Comparison of ENCODE assay signal across 8 mouse cellular contexts in genomic region chr10:80756099-80756498, GRCm38 (mm10). TPM values are rescaled to one million over a fixed set of nuclear protein-coding genes. Genes with fewer than 3 reads are reported as not detected.
A peak's percentile ranks its signal among the peaks of the same experiment; 100 is the strongest.
DNase-seq lines count a peak whose midpoint lies in the region; ATAC-seq and TF ChIP-seq lines count a peak whose summit lies in the region.

No protein-coding gene starts in this region.

- TF ChIP-seq POLR2A in ES-Bruce4 (IDR thresholded peaks at IDR 0.05; ENCODE audit: insufficient read depth, low read length), result no peak

- TF ChIP-seq CTCF in ES-Bruce4 (IDR thresholded peaks at IDR 0.05; ENCODE audit: low read depth, low read length), result no peak
- peak; percentile 19; the same call in 1 of the 2 replicates for TF ChIP-seq CTCF in heart, postnatal 0 days (IDR thresholded peaks at IDR 0.05; ENCODE audit: low read depth)

- H3K9ac ChIP-seq in ES-Bruce4 (ENCODE audit: low read depth, poor library complexity, severe bottlenecking), result peak overlapping the region; percentile 98
- H3K9ac ChIP-seq in heart, postnatal 0 days (replicated peaks; ENCODE audit: low read depth, low read length), result peak overlapping the region; percentile 97
- peak overlapping the region; percentile 94 for H3K9ac ChIP-seq in liver, embryonic 16.5 days (ENCODE audit: low read depth, low read length)

- no peak overlapping the region for H3K27ac ChIP-seq in ES-Bruce4 (ENCODE audit: insufficient read depth, low read length)
- H3K27ac ChIP-seq in heart, postnatal 0 days (ENCODE audit: low read depth), result peak overlapping the region; percentile 87
- peak overlapping the region; percentile 17 for H3K27ac ChIP-seq in liver, embryonic 16.5 days (ENCODE audit: low read length)

- no peaks in the 10 kb centered on the region for H3K27me3 ChIP-seq in ES-Bruce4 (ENCODE audit: control insufficient read depth, insufficient read depth, low read length, poor library complexity, severe bottlenecking)
- no peaks in the 10 kb centered on the region for H3K27me3 ChIP-seq in heart, postnatal 0 days (ENCODE audit: control insufficient read depth, insufficient read depth, low read length)
- no peaks in the 10 kb centered on the region for H3K27me3 ChIP-seq in liver, embryonic 16.5 days (ENCODE audit: control insufficient read depth, insufficient read depth, low read depth, low read length)

- WGBS in heart, postnatal 0 days, result 6% methylated on average over 3 of the region's 3 CpGs
- 28% methylated on average over 3 of the region's 3 CpGs for WGBS in liver, embryonic 16.5 days (ENCODE audit: insufficient replicate concordance)

- no peak for ATAC-seq in heart, postnatal 0 days (ENCODE audit: insufficient read depth, low read depth)
- no peak for ATAC-seq in liver, embryonic 16.5 days (ENCODE audit: low read depth)

- peak overlapping the region; percentile 89 for H3K4me3 ChIP-seq in ES-Bruce4 (ENCODE audit: low read depth, low read length)
- peak overlapping the region; percentile 96 for H3K4me3 ChIP-seq in heart, postnatal 0 days (ENCODE audit: low read depth, low read length)
- H3K4me3 ChIP-seq in liver, embryonic 16.5 days (ENCODE audit: low read depth, low read length), result peak overlapping the region; percentile 97

- DNase-seq in embryo, embryonic 10 days (ENCODE audit: low spot score), result peak; percentile 17
- no peak for DNase-seq in embryo, embryonic 10.5 days (ENCODE audit: low spot score)
- no peak for DNase-seq in heart, postnatal 0 days (ENCODE audit: low spot score)
- DNase-seq in frontal cortex, postnatal 10 days (ENCODE audit: low spot score in 2 of 2), result no peak
- DNase-seq in frontal cortex, adult 2 months (ENCODE audit: extremely low spot score in 1 of 2, low spot score in 1 of 2), result no peak
- DNase-seq in thymus, adult 18-20 months, result no peak

- TF ChIP-seq EP300 in ES-Bruce4 (IDR thresholded peaks at IDR 0.05; ENCODE audit: insufficient read depth, low read depth, low read length), result no peak
- no peak for TF ChIP-seq EP300 in heart, postnatal 0 days (IDR thresholded peaks at IDR 0.05; ENCODE audit: low read depth)

- peak overlapping the region; percentile 93 for H3K4me2 ChIP-seq in heart, postnatal 0 days (ENCODE audit: low read depth, low read length)
- peak overlapping the region; percentile 76 for H3K4me2 ChIP-seq in liver, embryonic 16.5 days (ENCODE audit: low read depth, low read length)

- H3K4me1 ChIP-seq in ES-Bruce4 (ENCODE audit: control insufficient read depth, insufficient read depth, low read length), result no peaks in the 10 kb centered on the region
- peaks cover 57% of the 10 kb centered on the region for H3K4me1 ChIP-seq in heart, postnatal 0 days (ENCODE audit: control insufficient read depth, insufficient read depth)
- H3K4me1 ChIP-seq in liver, embryonic 16.5 days (ENCODE audit: control insufficient read depth, low read depth, low read length), result peaks cover 62% of the 10 kb centered on the region

- no peaks in the 10 kb centered on the region for H3K9me3 ChIP-seq in ES-Bruce4 (replicated peaks; ENCODE audit: control insufficient read depth, insufficient read depth, low read length, poor library complexity, severe bottlenecking)
- H3K9me3 ChIP-seq in heart, postnatal 0 days (replicated peaks; ENCODE audit: control insufficient read depth, low read length), result no peaks in the 10 kb centered on the region
- no peaks in the 10 kb centered on the region for H3K9me3 ChIP-seq in liver, embryonic 16.5 days (replicated peaks; ENCODE audit: control insufficient read depth, low read length)

- no peaks in the 10 kb centered on the region for H3K36me3 ChIP-seq in ES-Bruce4 (ENCODE audit: control insufficient read depth, insufficient read depth, low read length, poor library complexity, severe bottlenecking)
- H3K36me3 ChIP-seq in heart, postnatal 0 days (replicated peaks; ENCODE audit: control insufficient read depth, insufficient read depth, low read length), result no peaks in the 10 kb centered on the region
- no peaks in the 10 kb centered on the region for H3K36me3 ChIP-seq in liver, embryonic 16.5 days (ENCODE audit: control insufficient read depth, insufficient read depth)

RNA-seq across cellular contexts. Expression of gene Dot1l, which starts 1.1 kb away (rescaled TPM):
- polyA plus RNA-seq in ES-Bruce4 (2011; ENCODE audit: insufficient read depth, insufficient read length, low read depth, missing spikeins), result 42.6 and 48.3 TPM in 2 replicates
- total RNA-seq in heart, postnatal 0 days (2014; rRNA removed; ENCODE audit: low replicate concordance), result 19.4 and 32.8 TPM in 2 replicates
- polyA plus RNA-seq in heart, postnatal 0 days (2015; fragmentation: Nextera tagmentation; extraction: Ambion mirVana), result 13.1 and 14.0 TPM in 2 replicates
- 6.0 and 7.5 TPM in 2 replicates for polyA plus RNA-seq in liver, embryonic 16.5 days (2015; fragmentation: Nextera tagmentation; extraction: Ambion mirVana)
- polyA plus RNA-seq in frontal cortex, adult 2 months (2012; rRNA removed), result 74.8 and 79.5 TPM in 2 replicates

RNA-seq across cellular contexts. Expression of gene Ap3d1, which starts 14.0 kb away (rescaled TPM):
- polyA plus RNA-seq in ES-Bruce4 (2011; ENCODE audit: insufficient read depth, insufficient read length, low read depth, missing spikeins), result 53.8 and 55.2 TPM in 2 replicates
- 72.7 and 77.9 TPM in 2 replicates for total RNA-seq in heart, postnatal 0 days (2014; rRNA removed; ENCODE audit: low replicate concordance)
- polyA plus RNA-seq in heart, postnatal 0 days (2015; fragmentation: Nextera tagmentation; extraction: Ambion mirVana), result 31.6 and 34.3 TPM in 2 replicates
- polyA plus RNA-seq in liver, embryonic 16.5 days (2015; fragmentation: Nextera tagmentation; extraction: Ambion mirVana), result 20.9 and 21.2 TPM in 2 replicates
- 161 and 170 TPM in 2 replicates for polyA plus RNA-seq in frontal cortex, adult 2 months (2012; rRNA removed)

RNA-seq across cellular contexts. Expression of gene Sf3a2, which starts 41.9 kb away (rescaled TPM):
- 90.1 and 100 TPM in 2 replicates for polyA plus RNA-seq in ES-Bruce4 (2011; ENCODE audit: insufficient read depth, insufficient read length, low read depth, missing spikeins)
- total RNA-seq in heart, postnatal 0 days (2014; rRNA removed; ENCODE audit: low replicate concordance), result 8.8 and 12.7 TPM in 2 replicates
- polyA plus RNA-seq in heart, postnatal 0 days (2015; fragmentation: Nextera tagmentation; extraction: Ambion mirVana), result 25.2 and 26.0 TPM in 2 replicates
- polyA plus RNA-seq in liver, embryonic 16.5 days (2015; fragmentation: Nextera tagmentation; extraction: Ambion mirVana), result 23.4 and 30.1 TPM in 2 replicates
- polyA plus RNA-seq in frontal cortex, adult 2 months (2012; rRNA removed), result 42.2 and 50.7 TPM in 2 replicates

RNA-seq across cellular contexts. Expression of gene Plekhj1, which starts 42.3 kb away (rescaled TPM):
- 73.5 and 81.6 TPM in 2 replicates for polyA plus RNA-seq in ES-Bruce4 (2011; ENCODE audit: insufficient read depth, insufficient read length, low read depth, missing spikeins)
- total RNA-seq in heart, postnatal 0 days (2014; rRNA removed; ENCODE audit: low replicate concordance), result 29.3 and 50.6 TPM in 2 replicates
- 41.8 and 44.4 TPM in 2 replicates for polyA plus RNA-seq in heart, postnatal 0 days (2015; fragmentation: Nextera tagmentation; extraction: Ambion mirVana)
- 61.4 and 64.7 TPM in 2 replicates for polyA plus RNA-seq in liver, embryonic 16.5 days (2015; fragmentation: Nextera tagmentation; extraction: Ambion mirVana)
- polyA plus RNA-seq in frontal cortex, adult 2 months (2012; rRNA removed), result 65.6 and 65.9 TPM in 2 replicates

RNA-seq across cellular contexts. Expression of gene Amh, which starts 48.9 kb away (rescaled TPM):
- polyA plus RNA-seq in ES-Bruce4 (2011; ENCODE audit: insufficient read depth, insufficient read length, low read depth, missing spikeins), result 0.40 TPM in 1 of 2 replicates, not detected in the other
- 4.0 TPM in 1 of 2 replicates, not detected in the other for total RNA-seq in heart, postnatal 0 days (2014; rRNA removed; ENCODE audit: low replicate concordance)
- 0.18 and 0.22 TPM in 2 replicates for polyA plus RNA-seq in heart, postnatal 0 days (2015; fragmentation: Nextera tagmentation; extraction: Ambion mirVana)
- polyA plus RNA-seq in liver, embryonic 16.5 days (2015; fragmentation: Nextera tagmentation; extraction: Ambion mirVana), result 0.08 TPM in 1 of 2 replicates, not detected in the other
- 2.6 and 3.8 TPM in 2 replicates for polyA plus RNA-seq in frontal cortex, adult 2 months (2012; rRNA removed)
